In genomic region chr1:64411851-64412480, GRCm38 (mm10) we compare ENCODE assay signal across 22 mouse cellular contexts.
A peak's percentile ranks its signal among the peaks of the same experiment; 100 is the strongest.
DNase-seq lines count a peak whose midpoint lies in the region; ATAC-seq and TF ChIP-seq lines count a peak whose summit lies in the region.
"Had no signal": no experiment of that assay in that cellular context is flagged by ENCODE, and none has a peak within 500 bp of the region (broad histone marks: within the 10 kb centered on the region; RNA-seq: fewer than 3 reads in every experiment).

No protein-coding gene starts in this region.

- no peak overlapping the region for H3K9ac ChIP-seq in embryonic facial prominence, embryonic 14.5 days (ENCODE audit: low read depth, low read length)
- H3K9ac ChIP-seq: heart, embryonic 13.5 days; hindbrain, embryonic 13.5 days; limb, embryonic 13.5 days; liver, embryonic 12.5 days; neural tube, embryonic 12.5 days had no signal

- H3K27ac ChIP-seq in embryonic facial prominence, embryonic 14.5 days (replicated peaks; ENCODE audit: low read depth, low read length): no peak overlapping the region
- no peak overlapping the region for H3K27ac ChIP-seq in embryonic facial prominence, embryonic 10.5 days (replicated peaks)
- H3K27ac ChIP-seq: heart, adult 2 months; heart, embryonic 13.5 days; hindbrain, embryonic 13.5 days; limb, embryonic 13.5 days; liver, embryonic 12.5 days; neural tube, embryonic 12.5 days had no signal

- no peak for TF ChIP-seq POLR2A in brain, embryonic 14.5 days (IDR thresholded peaks at IDR 0.05; ENCODE audit: borderline replicate concordance, extremely low read depth, insufficient read depth, insufficient read length, poor library complexity, severe bottlenecking)

- H3K27me3 ChIP-seq in embryonic facial prominence, embryonic 14.5 days (replicated peaks; ENCODE audit: control insufficient read depth, insufficient read depth, low read length): no peaks in the 10 kb centered on the region
- H3K27me3 ChIP-seq in embryonic facial prominence, embryonic 10.5 days (replicated peaks; ENCODE audit: low read depth, poor library complexity, severe bottlenecking): no peaks in the 10 kb centered on the region
- H3K27me3 ChIP-seq: heart, embryonic 13.5 days; hindbrain, embryonic 13.5 days; limb, embryonic 13.5 days; liver, embryonic 12.5 days; neural tube, embryonic 12.5 days; Patski had no signal

- TF ChIP-seq CTCF in brain, embryonic 14.5 days (IDR thresholded peaks at IDR 0.05; ENCODE audit: borderline replicate concordance, extremely low read depth, insufficient read depth, insufficient read length): no peak

- H3K4me3 ChIP-seq in embryonic facial prominence, embryonic 14.5 days (ENCODE audit: low read depth, low read length): no peak overlapping the region
- no peak overlapping the region for H3K4me3 ChIP-seq in embryonic facial prominence, embryonic 10.5 days
- H3K4me3 ChIP-seq: heart, adult 2 months; heart, embryonic 13.5 days; hindbrain, embryonic 13.5 days; limb, embryonic 13.5 days; liver, embryonic 12.5 days; neural tube, embryonic 12.5 days had no signal

- H3K4me1 ChIP-seq in embryonic facial prominence, embryonic 14.5 days (ENCODE audit: control insufficient read depth, insufficient read depth, low read length): no peaks in the 10 kb centered on the region
- no peaks in the 10 kb centered on the region for H3K4me1 ChIP-seq in embryonic facial prominence, embryonic 10.5 days
- H3K4me1 ChIP-seq: heart, embryonic 13.5 days; hindbrain, embryonic 13.5 days; liver, embryonic 12.5 days; neural tube, embryonic 12.5 days had no signal

- no peak for ATAC-seq in embryonic facial prominence, embryonic 14.5 days (ENCODE audit: low read depth)
- ATAC-seq: intestine, postnatal 0 days; liver, embryonic 12.5 days; Patski had no signal

- peak; percentile 21 for DNase-seq in embryonic facial prominence, embryonic 14.5 days (ENCODE audit: low spot score)
- no peak for DNase-seq in embryonic facial prominence, embryonic 10.5 days (ENCODE audit: low spot score)
- DNase-seq in left cerebral cortex, postnatal 4 days: peak; percentile 30
- DNase-seq in left cerebral cortex, adult 8-10 months (ENCODE audit: low spot score in 2 of 2): no peak
- DNase-seq in brain, embryonic 14.5 days (ENCODE audit: low read depth): peak; percentile 44
- DNase-seq in cerebellum, postnatal 14 days: peak; percentile 63 to 69
- no peak for DNase-seq in frontal cortex, adult 2 months (ENCODE audit: extremely low spot score in 1 of 2, low spot score in 1 of 2)
- DNase-seq: adrenal gland, postnatal 36 days; gastrocnemius, postnatal 36 days; kidney, postnatal 25 days; layer of hippocampus, postnatal 36 days; lung, adult 18-20 months; midbrain, embryonic 14.5 days had no signal

- WGBS in embryonic facial prominence, embryonic 14.5 days: 65% methylated on average over 4 of the region's 4 CpGs
- 91% methylated on average over 4 of the region's 4 CpGs for WGBS in embryonic facial prominence, embryonic 10.5 days

- intact Hi-C loops in left cerebral cortex, postnatal 4 days (cut with DNase I): no loop called here

- H3K9me3 ChIP-seq in embryonic facial prominence, embryonic 14.5 days (ENCODE audit: control insufficient read depth, low read length): no peaks in the 10 kb centered on the region
- H3K9me3 ChIP-seq in embryonic facial prominence, embryonic 10.5 days: no peaks in the 10 kb centered on the region
- H3K9me3 ChIP-seq: G1E; heart, embryonic 13.5 days; hindbrain, embryonic 13.5 days; limb, embryonic 13.5 days; liver, embryonic 12.5 days; neural tube, embryonic 12.5 days had no signal

- H3K36me3 ChIP-seq in embryonic facial prominence, embryonic 14.5 days (ENCODE audit: control insufficient read depth, insufficient read depth, low read length): no peaks in the 10 kb centered on the region
- H3K36me3 ChIP-seq in embryonic facial prominence, embryonic 10.5 days (replicated peaks): no peaks in the 10 kb centered on the region
- H3K36me3 ChIP-seq: G1E; heart, embryonic 13.5 days; hindbrain, embryonic 13.5 days; limb, embryonic 13.5 days; liver, embryonic 12.5 days; neural tube, embryonic 12.5 days had no signal

- no peak overlapping the region for H3K4me2 ChIP-seq in embryonic facial prominence, embryonic 14.5 days (ENCODE audit: low read depth, low read length)
- H3K4me2 ChIP-seq: heart, embryonic 13.5 days; hindbrain, embryonic 13.5 days; limb, embryonic 13.5 days; liver, embryonic 12.5 days; neural tube, embryonic 12.5 days had no signal

Comparison
In these comparisons a context has a peak if more than half of its experiments do, and no peak if none do; other contexts are left out.
1. DNase-seq: peak in embryonic facial prominence, embryonic 14.5 days (single experiment), left cerebral cortex, postnatal 4 days (single experiment), brain, embryonic 14.5 days (single experiment) and cerebellum, postnatal 14 days (2 of 2); none in embryonic facial prominence, embryonic 10.5 days (single experiment), left cerebral cortex, adult 8-10 months (0 of 2) and frontal cortex, adult 2 months (0 of 2).